Mouse (Mus musculus): ENCODE results near the gene Emg1. TPM values are rescaled to one million over a fixed set of nuclear protein-coding genes. Genes with fewer than 3 reads are reported as not detected.

The Emg1 gene
- total RNA-seq (2021): 10 to 100 TPM; 72.9 to 73.6 TPM

DNA sequence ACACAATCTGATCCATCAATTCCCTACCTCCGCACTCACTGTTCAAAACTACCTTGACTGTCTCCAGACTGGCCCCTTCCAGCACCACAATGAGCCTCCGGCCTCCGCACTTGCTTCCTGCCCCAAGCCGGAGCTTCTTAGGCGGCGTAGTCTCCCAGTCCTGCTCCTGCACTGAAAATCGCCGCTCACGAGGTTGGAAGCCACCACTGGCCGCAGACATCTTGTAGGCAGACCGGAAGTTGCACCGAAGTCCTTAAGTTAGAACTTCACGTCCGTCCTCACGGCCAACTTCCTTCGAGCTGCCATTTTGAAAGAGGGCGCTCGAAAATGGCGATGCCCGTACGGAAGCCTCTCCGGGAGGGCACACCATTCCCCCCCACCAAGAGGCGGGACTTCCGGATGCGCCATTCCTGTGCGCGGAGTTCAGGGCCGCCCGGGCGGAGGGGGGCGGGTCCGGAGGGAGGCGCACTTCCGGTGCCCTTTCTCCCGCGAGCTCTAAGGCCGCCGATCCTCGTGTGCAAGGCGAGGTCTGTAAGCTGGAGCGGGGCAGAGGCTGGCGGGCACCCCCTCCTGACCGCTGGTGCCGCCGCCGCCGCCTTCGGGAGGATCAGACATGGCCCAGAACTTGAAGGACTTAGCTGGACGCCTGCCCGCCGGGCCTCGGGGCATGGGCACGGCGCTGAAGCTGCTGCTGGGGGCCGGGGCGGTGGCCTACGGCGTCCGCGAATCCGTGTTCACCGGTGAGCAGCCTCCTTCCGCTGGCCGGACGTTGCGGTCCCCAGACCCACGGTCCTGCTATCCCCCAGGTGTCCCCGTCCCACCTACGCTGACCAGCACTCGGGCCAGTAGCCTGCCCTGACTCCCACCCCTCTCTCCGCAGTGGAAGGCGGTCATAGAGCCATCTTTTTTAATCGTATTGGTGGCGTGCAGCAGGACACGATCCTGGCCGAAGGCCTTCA, at the start of gene Emg1, which contains the start of gene Phb2:
TSS of gene Emg1 (minus strand) at position 355 of the 959 bp plus-strand sequence.
TSS of gene Phb2 (plus strand) at position 513 of the 959 bp plus-strand sequence.
- peak; percentile 99 for DNase-seq

DNA sequence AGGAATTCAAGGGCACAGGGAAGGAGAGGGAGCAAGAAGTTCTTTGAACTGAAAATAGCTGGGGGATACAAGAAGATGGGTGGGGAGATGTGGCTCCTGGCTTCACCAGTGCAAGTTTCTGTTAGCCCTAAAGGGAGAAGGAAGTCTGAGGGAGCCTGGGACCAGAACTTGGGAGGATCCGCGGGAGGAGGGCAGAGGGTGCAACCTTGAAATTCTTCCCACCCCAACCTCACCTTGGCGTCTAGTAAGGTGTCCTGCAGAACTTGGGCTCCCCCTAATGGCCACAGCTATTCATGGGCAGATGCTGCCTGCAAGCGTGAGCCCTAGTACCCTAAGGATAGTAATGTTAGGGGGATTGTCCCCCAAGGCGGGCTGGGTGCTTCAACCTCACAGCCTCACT, 47.3 kb upstream of the Emg1 start:
- peak; percentile 92 for DNase-seq

DNA sequence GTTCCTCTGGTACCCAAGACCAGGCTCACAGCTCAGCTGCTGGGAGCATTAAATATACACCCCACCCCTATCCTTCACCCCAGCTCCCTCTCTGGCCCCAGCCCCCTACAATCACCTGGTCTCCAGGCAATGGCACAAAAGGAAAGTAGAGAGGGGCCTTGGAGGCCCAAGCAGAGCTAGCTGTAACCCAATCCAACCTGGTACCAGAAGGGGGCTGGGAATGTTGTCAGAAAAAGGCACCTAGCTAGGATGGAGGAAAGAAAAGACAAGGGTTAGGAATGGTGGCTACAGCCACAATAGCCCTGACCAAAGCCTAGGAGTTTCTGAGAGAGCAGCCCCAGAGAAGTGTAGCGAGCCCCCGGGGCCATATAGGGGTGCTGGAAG, 46.9 kb upstream of the Emg1 start:
- no peak for DNase-seq

DNA sequence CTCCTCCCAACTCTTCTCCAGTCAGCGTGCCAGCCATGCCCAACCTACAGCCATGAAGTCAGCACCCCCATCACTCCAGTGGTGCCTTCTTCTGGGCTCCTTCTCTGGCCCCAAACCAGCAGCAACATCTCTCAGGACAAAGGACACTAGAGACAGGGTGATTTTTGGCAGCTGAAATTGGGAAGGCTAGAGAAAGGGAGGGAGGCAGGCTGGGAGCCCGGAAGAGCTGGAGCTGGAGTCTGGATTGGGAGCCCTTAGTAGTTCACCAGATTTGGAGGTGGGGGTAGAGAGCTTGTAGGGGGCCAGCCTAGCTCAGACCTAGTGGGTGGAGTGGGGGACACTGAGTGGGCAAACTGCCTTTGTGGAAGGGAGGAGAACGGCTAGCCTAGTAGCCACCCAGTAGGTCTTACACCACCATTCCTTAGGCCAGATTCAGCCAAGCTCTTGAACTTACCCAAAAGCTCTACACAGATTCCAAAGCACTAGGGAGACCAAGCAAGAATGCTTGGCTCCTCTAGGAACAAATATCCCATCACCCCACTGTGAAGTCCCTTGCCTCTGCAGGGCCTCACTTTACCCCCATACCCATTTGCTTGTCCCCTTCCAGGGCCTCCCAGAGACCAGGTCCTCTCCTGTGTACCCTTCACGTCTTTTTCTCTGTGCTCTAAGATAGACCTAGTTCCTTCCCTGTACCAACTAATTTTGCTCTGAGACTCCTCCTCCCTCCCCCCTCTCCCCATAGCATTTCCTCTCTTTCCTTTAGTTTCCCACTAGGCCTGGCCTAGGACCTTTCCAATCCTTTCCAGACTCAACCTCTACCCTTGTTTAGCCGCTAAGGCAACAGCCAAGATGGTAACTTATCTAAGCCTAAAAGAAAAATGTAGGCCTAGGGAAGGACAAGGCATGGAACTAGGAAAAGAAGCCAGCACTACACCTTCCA, 46.2 kb upstream of the Emg1 start:
- DNase-seq: peak; percentile 58

DNA sequence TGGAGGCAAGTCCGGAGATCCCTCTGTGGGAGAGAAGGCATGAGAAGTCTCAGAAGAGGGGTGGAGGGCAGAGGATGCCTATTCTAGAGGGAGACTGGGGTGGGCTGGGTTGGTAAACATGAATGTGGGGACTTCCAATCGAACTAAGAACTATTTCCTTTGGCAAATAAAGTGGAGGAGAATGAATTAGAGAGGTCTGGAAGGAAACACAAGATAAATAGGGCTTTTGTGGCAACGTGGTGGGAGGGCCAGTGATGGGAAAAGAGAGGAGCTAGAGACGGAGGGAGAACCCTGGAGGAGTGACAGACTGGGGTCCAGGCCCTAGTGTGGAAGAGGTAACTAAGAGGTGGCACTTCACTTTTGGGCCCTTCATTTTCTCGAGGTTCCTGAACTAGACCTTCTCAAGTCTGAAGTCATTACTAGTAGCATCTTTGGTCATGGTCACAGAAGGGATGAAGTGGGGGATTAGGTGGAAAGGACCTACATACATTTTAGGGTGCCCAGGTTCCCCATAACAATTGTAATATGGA, 45.4 kb upstream of the Emg1 start:
- DNase-seq: no peak

DNA sequence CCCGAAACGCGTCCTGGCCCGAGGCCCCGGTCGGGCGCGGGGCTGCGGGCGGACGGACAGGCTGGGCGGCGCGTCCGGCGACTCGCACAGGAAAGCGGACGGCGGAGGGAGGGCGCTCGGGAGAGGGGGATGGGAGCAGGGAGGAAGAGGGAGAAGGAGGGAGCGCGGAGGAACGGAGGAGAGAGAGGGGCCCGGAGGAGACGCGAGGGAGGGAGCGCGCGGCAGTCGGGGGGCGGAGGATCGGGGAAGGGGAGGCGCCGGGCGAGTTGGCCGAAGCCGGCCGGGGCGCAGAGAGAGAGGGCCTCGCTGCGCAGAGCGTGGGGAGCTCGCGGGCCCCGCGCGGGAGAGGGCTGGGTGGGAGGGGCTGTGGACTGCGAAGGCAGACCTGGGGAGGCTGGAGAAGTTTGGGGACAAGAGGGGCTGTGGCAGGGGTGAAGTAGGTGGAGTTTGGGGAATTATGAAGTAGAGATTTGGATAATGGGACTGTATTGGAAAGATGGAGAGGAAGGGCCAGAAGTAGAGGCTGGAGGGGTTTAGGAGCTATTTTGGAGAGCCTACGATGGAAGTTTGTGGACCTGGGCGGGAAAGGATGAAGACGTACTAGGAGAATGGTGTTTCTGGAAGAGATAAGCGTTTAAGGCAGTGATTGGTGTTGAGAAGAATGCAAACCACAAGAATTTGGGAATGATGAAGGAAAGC, 44.8 kb upstream of the Emg1 start:
- DNase-seq: peak; percentile 90

DNA sequence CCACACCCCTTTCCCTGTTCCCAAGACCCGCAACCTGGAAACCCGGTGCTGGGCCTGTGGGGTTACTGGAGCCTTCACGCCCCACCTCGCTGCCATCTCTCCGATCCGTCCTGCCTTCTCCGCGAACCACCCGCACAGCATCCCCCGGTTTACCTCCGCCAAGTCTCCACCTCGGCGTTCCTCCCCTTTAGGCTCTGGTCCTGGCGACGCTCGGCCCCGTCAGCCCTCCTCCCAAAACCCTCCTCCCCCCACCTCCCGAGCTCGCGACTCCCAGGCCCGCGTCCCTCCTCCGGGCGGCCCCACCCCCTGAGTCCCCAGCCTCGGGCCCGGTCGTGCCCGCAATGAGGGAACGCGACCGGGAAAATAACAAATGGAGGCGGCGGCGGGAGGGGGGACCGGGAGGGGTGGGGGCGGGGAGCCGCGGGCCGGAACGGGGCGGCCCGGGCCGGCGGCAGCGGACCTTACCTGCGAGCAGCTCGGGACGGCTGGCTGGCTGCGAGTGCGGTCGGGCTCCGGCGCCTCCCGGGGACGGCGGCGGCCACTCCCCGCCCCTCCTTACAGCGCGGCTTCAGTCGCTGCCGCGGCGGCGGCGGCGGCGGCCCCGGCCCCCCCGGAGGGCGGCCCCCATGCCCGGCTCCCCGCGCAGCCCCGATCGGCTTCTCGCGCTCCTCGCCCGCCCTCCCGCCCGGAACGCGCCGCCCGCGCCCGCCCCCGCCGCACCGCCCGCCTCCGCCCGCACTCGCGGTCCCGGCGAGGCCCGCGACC, 44.0 kb upstream of the Emg1 start, which contains the start of the genes Gm45234 and Atn1:
TSS of gene Gm45234 (minus strand) at position 191 of the 765 bp plus-strand sequence.
TSS of gene Atn1 (minus strand) at position 694 of the 765 bp plus-strand sequence.
- peak; percentile 79 for DNase-seq

DNA sequence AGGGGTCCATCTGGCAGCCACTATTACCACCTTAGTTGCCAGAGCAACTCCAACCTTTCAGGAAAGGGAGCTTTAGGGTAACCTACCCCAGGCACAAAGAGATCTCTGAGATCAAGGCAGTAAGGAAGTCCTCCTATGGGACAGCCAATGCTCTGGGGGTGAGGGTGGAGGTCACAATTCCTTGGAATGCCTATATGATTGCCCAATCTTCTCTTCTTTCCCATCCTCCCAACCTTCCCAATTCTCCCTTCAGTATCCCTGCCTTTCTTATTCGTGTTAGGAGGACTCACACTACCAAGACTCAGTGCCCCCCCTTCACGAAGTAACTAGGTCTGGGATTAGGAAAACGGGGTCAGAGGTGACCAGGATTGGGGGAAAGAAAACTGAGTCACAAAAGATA, 43.3 kb upstream of the Emg1 start:
- no peak for DNase-seq

DNA sequence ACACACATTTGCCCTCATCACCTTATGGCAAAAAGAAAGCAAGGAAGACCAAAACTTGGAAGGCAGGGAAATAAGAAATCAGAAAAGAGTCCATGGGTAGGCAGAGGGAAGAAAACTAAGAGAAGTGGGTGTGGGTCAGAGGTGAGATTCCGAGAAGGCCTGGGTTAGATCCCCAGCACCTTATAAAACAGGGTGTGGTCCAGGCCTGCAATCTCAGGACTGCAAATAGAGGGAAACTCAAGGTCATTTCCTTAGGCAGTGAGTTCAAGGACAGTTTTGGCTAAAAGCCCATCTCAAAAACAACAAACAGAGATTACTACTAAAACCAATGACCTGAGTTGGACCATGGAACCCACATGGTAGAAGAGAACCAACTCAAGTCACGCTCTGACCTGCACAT, 41.9 kb upstream of the Emg1 start:
- DNase-seq: no peak

DNA sequence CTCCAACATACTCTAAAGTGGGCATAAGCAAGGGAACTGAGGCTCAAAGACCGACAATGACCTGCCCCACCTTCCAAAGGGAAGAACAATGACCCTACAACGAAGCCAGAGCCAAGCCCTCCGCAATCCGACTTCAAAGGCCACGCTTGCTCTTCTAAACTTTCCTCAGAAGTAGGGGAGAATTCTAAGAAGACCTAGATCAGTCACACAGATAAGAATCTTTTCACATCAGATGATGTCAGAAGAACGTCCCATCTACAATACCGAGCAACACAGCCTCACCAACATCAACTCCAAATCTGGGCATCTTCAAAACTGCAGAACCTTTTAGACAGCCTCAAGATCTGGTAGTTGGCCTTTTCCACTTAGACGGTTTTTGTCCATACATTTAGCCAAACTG, 38.4 kb upstream of the Emg1 start:
- no peak for DNase-seq

DNA sequence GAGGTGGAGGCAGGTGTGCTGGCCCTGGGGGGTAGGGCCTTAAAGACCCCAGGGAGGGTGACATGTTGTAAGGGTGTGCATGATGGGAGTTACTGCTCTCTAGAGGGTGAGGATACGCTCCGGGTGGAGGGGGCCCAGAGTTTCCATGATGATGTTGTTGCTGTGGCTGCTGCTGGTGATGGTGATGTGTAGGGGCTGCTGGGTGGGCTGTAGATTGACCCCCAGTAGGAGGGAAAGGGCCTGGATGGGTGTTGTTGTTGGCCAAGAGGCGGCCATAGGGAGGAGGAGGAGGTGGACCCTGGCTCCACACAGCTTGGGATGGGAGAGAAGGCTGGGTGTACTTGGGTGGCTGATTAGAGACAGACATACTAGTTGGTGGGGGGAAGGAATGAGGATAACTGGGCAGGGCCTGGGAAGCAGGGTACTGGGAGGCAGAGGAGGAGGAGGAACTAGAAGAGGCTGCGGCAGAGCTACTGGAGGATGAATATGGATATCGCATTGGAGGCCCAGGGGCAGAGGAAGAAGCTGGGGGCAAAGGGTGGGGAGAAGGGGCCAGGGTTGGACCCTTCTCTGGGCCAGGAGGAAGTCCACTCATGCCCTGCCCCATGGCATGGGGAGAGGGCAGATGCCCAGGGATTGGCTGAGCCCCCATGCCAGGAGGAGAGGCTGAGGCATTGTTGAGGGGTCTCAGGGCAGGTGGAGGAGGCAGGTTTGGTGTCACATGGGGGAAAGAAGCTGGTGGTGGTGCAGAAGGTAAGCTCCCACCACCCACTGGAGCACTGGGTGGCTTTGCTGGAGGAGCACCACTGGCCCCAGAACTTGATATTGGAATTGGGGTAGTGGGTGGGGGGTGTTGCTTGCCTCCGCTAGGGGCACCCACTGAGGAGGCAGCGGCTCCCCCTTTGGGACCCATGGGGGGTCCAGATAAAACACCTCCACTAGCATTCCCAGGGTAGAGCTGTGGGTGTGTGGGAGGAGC, 35.0 kb upstream of the Emg1 start:
- DNase-seq: no peak

DNA sequence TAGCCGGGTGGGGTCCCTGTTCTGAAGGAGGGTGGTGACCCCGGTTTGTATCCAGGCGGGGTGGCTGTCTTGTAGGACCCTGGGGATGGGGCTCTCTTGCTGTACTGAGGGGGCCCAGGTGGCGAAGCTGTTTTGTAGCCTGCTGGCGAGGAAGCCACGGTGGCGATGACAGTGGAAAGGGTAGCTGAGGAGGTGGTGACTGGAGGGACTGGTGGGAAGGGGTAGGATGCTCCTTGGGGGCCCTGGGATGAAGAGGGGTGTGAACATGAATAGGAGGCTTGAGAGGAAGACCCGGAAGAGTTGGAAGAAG, 34.3 kb upstream of the Emg1 start:
- DNase-seq: no peak

DNA sequence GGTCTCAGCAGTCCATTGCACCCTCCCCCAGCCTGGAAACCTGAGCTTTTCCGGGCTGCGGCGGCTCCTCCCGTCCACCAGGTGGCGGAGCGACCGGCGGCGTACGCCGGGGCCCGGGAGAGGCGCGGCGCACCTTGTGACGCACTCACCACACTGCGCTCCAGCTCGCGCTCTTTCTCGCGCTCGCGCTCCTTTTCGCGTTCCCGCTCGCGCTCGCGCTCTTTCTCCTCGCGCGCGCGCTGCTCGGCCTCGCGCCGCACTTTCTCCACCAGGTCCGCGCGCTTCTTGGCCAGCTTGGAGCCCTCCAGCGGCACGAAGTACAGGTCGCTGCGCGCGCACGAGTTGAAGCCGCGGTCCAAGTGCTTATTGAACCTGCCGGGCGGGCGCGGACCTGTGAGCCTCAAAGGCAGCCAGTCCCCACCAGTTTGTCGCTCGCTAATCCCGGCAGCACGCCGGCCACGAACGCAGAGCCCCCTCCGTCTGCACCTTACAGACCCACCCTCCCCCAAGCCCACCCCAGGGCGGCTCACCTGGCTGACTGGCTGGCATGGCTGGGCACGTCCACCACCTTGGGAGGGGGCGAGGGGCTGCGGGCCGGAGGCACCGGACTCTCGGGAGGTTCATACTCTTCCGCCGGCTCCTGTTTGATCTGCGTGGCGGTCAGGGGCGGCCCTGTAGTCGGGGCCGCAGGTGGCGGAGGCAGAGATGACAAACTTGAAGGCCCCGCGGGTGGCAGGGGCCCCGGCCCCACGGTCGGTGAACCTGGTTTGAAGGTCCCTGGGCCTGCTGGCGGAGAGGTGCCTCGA, 33.7 kb upstream of the Emg1 start:
- peak; percentile 96 for DNase-seq

DNA sequence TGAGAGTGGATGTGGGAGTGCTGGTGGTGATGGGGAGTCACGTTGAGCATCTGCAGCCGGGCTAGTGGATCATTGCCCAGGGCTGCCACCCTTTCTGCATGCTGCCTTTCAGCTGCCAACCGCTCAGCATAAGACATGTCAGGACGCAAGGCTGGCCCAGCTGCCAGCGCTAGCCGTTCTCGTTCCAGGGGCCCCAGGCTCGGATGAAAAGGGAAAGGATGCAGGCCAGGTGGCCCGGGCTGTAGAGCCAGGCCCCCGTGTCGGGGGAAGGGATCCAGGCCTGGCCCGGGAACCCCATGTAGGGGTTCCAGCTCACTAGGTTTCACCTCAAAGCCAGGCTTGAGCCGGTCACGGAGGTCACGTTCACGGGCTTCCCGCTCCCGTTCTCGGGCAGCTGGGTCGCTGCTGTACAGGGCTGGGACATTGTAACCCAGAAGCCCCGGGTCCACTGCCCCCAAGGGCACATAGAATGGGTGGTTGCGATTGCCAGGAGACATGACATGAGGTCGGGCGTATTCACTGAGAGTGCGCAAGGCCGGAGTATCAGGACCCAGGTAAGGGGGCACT, 32.9 kb upstream of the Emg1 start:
- no peak for DNase-seq

DNA sequence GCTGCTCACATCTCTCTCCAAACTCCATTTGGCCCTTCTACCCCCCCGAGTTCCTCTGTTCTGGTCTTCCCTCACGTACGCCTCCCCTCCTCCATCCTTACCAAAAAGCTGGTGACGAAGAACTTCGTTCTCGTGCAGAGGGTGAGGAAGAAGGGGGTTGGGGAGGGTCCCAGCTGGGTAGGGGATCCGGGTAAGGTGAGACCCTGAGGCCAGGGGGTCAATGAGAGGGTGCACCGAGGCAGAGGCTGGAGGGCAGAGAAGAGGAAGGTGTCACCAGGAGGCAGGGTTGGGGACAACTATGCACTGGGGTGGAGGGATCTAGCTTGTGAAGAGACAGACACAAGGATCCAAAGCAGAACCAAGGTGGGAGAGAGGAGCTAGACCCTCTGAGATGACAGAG, 31.7 kb upstream of the Emg1 start:
- DNase-seq: no peak

DNA sequence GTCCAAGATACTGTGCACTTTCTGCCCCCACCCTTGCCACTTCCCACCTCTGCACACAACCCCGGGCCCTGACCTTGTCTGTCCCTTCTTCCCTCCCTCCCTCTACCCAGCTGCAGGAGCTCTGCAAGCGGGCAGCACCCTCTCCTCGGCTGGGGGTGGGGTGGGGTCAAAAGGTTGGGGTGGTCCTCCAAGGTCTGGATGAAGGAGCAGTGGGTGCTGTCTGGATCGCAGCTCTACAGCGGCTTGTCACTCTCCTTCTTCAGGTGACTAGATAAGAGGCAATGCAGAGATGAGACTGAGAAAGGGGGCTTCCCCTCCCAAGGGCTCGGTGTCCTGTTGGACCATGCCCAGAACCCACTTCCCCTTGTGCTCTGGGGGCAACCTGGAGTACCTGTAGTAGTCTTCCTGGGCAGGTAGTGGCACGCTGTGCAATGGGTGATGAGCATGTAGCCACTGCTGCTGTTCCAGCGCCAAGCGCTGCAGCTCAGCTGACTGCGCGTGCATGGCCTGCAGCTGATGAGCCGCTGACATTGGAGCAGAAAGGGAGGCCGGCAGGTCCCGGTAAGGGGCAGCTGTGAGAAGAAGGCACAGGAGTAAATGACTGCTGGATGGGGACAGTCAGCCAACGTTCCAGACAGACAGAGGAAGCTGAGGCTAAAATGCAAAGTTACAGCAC, 31.0 kb upstream of the Emg1 start:
- no peak for DNase-seq

DNA sequence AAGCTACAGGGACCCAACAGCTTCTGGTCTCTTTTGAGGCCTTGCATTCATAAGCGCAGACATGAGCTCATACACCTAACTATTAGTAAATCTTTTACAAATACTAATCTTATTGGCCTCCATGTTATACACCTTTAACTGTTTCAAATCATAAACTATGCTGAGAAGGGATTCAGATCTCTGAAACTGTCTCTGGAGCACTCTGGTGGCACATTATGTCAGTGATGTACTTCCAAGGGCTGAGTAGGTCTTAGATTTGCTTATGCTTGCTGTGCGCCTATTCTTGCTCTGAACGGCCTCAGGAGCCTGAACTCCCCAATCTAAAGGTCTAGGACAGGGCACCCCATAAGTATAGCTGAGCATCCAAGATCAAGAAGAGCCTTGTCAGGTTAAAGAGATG, 29.9 kb upstream of the Emg1 start:
- DNase-seq: no peak

Data from heart, postnatal 4 days (tissue).